Mouse (Mus musculus): ENCODE measurements at regions not wholly inside any gene's neighbourhood (a gene's known extent, or its start where the extent isn't known, plus 50 kb on each side); places are given as distances from the start of the nearest gene placed in this dataset.

DNA sequence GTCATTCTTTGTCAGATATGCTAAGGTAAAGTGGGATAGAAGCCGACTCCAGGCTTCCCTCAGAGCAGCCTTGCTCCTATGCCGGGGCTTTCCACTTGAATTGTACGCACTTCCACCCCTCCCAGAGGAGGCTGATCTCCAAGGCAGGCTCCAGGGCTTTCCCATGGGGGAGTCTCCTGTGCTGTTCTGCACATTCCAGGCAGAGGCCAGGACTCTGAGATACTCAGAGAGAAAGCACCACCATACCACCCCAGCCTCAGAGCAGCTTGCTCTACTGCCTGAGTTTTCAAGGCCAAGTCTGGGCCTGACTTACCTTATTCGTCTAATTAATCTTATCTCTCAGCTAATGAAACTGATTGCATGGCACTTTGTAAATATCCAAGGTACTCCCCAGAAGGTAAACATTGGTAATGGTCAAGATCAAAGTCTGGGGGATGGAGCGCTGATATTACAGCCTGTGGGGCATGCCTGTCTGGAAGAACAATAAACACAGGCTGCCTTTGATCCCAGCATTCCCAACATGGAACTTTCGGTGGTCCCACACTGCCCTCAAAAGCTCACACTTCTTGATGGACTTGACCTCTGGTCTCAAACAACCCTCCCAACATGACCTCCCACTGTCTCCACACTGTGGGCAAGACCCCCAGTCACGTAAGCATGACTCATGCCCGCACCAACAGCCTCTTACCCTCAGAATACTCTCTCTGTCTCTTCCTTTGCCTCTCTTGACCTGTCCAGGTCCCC is 111.6 kb upstream of the Nfe2l3 start:
- H3K4me3 ChIP-seq (ENCODE audit: extremely low read depth, insufficient read depth, insufficient read length): no peak overlapping the region
- WGBS: 82% methylated on average over 8 of the region's 8 CpGs
- no peaks in the 10 kb centered on the region for H3K36me3 ChIP-seq (ENCODE audit: control insufficient read depth, insufficient read depth, low read length)
- H3K4me1 ChIP-seq (ENCODE audit: control insufficient read depth, insufficient read depth, insufficient read length): no peaks in the 10 kb centered on the region
- DNase-seq (ENCODE audit: low read depth in 1 of 2, low spot score in 2 of 2): no peak
- no peak overlapping the region for H3K27ac ChIP-seq (ENCODE audit: insufficient read depth, low read length)
- TF ChIP-seq POLR2A (IDR thresholded peaks at IDR 0.05; ENCODE audit: low read depth, low read length) (no peak), CTCF (IDR thresholded peaks at IDR 0.05; ENCODE audit: extremely low read depth, insufficient read depth, insufficient read length, insufficient replicate concordance) (no peak)
- no peaks in the 10 kb centered on the region for H3K27me3 ChIP-seq (ENCODE audit: control insufficient read depth, insufficient read depth, low read length)

DNA sequence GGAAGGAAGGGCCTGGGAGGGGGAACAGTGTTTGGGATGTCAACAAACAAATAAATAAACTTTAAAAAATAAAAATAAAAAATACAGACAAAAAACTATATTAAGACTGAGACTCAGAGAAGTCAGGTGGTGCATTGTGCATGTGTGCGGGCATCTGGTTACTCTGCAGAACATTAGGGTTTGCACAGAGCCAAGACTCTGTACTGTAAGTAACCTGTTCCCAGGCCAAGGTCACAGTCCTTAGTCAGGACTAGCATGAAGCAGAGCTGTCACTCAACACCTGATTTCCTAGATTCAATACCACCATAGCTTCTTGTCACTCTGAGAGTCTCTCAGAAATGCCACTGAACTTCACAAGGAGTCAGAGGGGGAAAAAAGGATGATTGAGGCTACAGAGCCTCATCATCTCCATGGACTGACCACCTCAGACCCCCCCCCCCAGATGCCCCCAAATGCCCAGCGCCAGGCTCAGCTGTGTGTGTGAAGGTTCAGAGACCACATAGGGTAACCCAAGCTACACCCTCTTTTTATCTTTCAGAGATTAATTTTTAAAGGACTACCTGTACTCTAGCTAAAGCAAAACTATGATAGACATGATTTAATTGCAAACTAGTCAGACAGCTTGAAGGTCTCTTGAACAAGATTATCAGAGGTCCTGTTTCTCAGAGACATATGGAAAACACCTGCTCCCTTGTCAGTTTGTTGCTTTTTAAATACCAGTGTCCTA is 106.2 kb upstream of the Nfe2l3 start:
- no peak overlapping the region for H3K4me3 ChIP-seq (ENCODE audit: extremely low read depth, insufficient read depth, insufficient read length)
- H3K27me3 ChIP-seq (ENCODE audit: control insufficient read depth, insufficient read depth, low read length): no peaks in the 10 kb centered on the region
- 98% methylated on average over 2 of the region's 2 CpGs for WGBS
- TF ChIP-seq CTCF (IDR thresholded peaks at IDR 0.05; ENCODE audit: extremely low read depth, insufficient read depth, insufficient read length, insufficient replicate concordance) (no peak), POLR2A (IDR thresholded peaks at IDR 0.05; ENCODE audit: low read depth, low read length) (no peak)
- no peaks in the 10 kb centered on the region; the same call in 1 of the 2 replicates for H3K4me1 ChIP-seq (ENCODE audit: control insufficient read depth, insufficient read depth, insufficient read length)
- DNase-seq (ENCODE audit: low read depth in 1 of 2, low spot score in 2 of 2): no peak
- no peaks in the 10 kb centered on the region for H3K36me3 ChIP-seq (ENCODE audit: control insufficient read depth, insufficient read depth, low read length)
- no peak overlapping the region for H3K27ac ChIP-seq (ENCODE audit: insufficient read depth, low read length)

- Histone ChIP-seq H3K27ac (ENCODE audit: insufficient read depth, low read length) (no peak overlapping the region), H3K27me3 (ENCODE audit: control insufficient read depth, insufficient read depth, low read length) (no peaks in the 10 kb centered on the region), H3K36me3 (ENCODE audit: control insufficient read depth, insufficient read depth, low read length) (no peaks in the 10 kb centered on the region), H3K4me3 (ENCODE audit: extremely low read depth, insufficient read depth, insufficient read length) (no peak overlapping the region), H3K4me1 (ENCODE audit: control insufficient read depth, insufficient read depth, insufficient read length) (no peaks in the 10 kb centered on the region; the same call in 1 of the 2 replicates)
- DNase-seq (ENCODE audit: low read depth in 1 of 2, low spot score in 2 of 2): no peak
- no peak for TF ChIP-seq CTCF (IDR thresholded peaks at IDR 0.05; ENCODE audit: extremely low read depth, insufficient read depth, insufficient read length, insufficient replicate concordance)
- no peak for TF ChIP-seq POLR2A (IDR thresholded peaks at IDR 0.05; ENCODE audit: low read depth, low read length)
- WGBS: 87% methylated on average over 13 of the region's 13 CpGs
These were observed 103.1 kb upstream of the Nfe2l3 start for GRCm38 (mm10) chr6:51329070-51329995.

DNA sequence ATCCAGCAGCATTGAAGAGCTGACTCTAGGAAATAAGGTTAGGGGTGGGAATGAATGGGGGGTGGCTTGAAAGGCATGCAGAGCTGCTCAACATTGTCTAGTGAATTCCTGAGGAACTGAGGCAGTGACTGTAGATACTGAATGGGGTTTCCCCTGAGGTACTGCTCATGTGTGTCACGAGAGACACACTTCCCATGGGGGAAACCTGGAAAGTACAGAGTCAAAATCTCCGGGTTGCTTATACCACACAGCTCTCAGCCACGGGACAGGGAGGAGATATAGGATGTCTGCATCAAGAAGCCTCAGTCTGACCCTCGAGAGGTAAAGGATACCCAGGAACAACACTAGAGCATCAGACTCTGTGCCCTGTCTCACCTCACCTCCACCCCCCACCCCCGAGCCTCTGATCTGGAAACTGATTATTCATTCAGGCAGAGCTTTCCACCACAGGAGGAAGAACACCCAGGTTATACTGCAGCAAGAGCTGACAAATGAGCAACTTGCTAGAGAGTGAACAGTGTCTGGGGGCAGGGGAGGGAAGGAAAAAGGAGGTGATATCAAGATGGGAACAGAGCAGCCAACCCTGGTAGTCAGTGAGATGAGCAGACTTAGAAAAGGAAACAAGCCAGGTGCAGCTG is 102.3 kb upstream of the Nfe2l3 start:
- TF ChIP-seq CTCF (IDR thresholded peaks at IDR 0.05; ENCODE audit: extremely low read depth, insufficient read depth, insufficient read length, insufficient replicate concordance) (no peak), POLR2A (IDR thresholded peaks at IDR 0.05; ENCODE audit: low read depth, low read length) (no peak)
- no peaks in the 10 kb centered on the region for H3K36me3 ChIP-seq (ENCODE audit: control insufficient read depth, insufficient read depth, low read length)
- no peak for DNase-seq (ENCODE audit: low read depth in 1 of 2, low spot score in 2 of 2)

DNA sequence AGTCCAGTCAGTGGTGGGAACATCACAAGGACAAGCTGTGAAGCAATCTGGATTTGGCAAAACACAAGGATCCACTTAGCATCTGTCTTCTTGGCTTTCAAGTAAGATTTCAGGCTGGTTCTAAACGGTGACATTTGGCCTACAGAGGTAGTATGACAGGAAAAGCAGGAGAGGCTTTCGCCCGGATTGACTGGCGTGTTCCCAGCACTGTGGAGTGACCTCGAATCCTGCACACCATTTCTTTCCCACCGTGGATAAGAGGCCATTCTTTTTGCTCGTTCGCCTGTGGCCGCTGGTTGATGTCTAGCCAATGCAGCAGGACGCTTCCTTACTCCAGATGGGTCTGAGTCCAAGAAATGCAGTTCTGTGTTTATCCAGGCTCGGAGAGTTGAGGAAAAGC is 99.6 kb upstream of the Nfe2l3 start:
- H3K27ac ChIP-seq (ENCODE audit: insufficient read depth, low read length): no peak overlapping the region
- no peak for TF ChIP-seq CTCF (IDR thresholded peaks at IDR 0.05; ENCODE audit: extremely low read depth, insufficient read depth, insufficient read length, insufficient replicate concordance)
- TF ChIP-seq POLR2A (IDR thresholded peaks at IDR 0.05; ENCODE audit: low read depth, low read length): no peak
- WGBS: 82% methylated on average over 11 of the region's 11 CpGs
- H3K4me1 ChIP-seq (ENCODE audit: control insufficient read depth, insufficient read depth, insufficient read length): no peaks in the 10 kb centered on the region; the same call in 1 of the 2 replicates
- H3K4me3 ChIP-seq (ENCODE audit: extremely low read depth, insufficient read depth, insufficient read length): no peak overlapping the region
- H3K36me3 ChIP-seq (ENCODE audit: control insufficient read depth, insufficient read depth, low read length): no peaks in the 10 kb centered on the region
- no peak for DNase-seq (ENCODE audit: low read depth in 1 of 2, low spot score in 2 of 2)
- no peaks in the 10 kb centered on the region for H3K27me3 ChIP-seq (ENCODE audit: control insufficient read depth, insufficient read depth, low read length)

More for the DNA sequence above, 102.3 kb upstream of the Nfe2l3 start:
- Histone ChIP-seq H3K4me1 (ENCODE audit: control insufficient read depth, insufficient read depth, insufficient read length) (no peaks in the 10 kb centered on the region; the same call in 1 of the 2 replicates), H3K4me3 (ENCODE audit: extremely low read depth, insufficient read depth, insufficient read length) (no peak overlapping the region), H3K27me3 (ENCODE audit: control insufficient read depth, insufficient read depth, low read length) (no peaks in the 10 kb centered on the region), H3K27ac (ENCODE audit: insufficient read depth, low read length) (no peak overlapping the region)
- 27% methylated on average over 5 of the region's 5 CpGs for WGBS

DNA sequence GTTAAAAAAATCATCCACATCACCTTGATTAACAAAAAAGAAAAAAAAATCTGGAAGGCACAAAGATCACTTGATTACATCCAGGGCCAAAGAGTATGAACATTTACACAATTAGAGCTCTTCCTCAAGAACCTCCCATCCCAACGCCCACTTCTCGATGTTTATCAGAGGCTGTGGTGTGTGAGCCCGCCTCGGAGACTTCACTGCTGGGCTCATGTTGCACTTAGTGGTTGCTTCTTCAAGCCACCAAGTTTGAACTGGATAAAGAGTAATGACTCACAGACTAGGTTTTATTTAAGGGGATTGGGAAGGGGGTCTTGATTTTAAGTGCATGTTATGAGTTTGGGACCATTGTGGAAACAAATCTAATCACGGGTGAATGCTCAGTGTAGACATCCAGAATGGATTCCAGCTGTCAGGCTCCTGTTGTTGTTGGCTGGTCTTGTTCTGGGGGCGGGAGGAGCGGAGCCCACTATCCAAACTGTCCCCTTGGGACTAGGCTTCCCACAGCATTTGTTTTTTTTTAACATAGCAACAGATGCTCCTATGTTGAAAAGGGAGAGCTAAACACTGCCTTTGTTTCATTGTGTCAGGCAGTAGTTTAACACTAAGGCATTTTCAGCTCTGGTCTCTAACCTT is 98.6 kb upstream of the Nfe2l3 start:
- Histone ChIP-seq H3K36me3 (ENCODE audit: control insufficient read depth, insufficient read depth, low read length) (no peaks in the 10 kb centered on the region), H3K4me3 (ENCODE audit: extremely low read depth, insufficient read depth, insufficient read length) (no peak overlapping the region), H3K27me3 (ENCODE audit: control insufficient read depth, insufficient read depth, low read length) (no peaks in the 10 kb centered on the region), H3K27ac (ENCODE audit: insufficient read depth, low read length) (no peak overlapping the region), H3K4me1 (ENCODE audit: control insufficient read depth, insufficient read depth, insufficient read length) (no peaks in the 10 kb centered on the region; the same call in 1 of the 2 replicates)
- DNase-seq (ENCODE audit: low read depth in 1 of 2, low spot score in 2 of 2): no peak
- WGBS: 73% methylated on average over 7 of the region's 7 CpGs
- no peak for TF ChIP-seq POLR2A (IDR thresholded peaks at IDR 0.05; ENCODE audit: low read depth, low read length)
- no peak for TF ChIP-seq CTCF (IDR thresholded peaks at IDR 0.05; ENCODE audit: extremely low read depth, insufficient read depth, insufficient read length, insufficient replicate concordance)
